Mouse (Mus musculus): ENCODE data around the gene Tsga10.
"Not testable (repeated sequence)": the region's sequence is repeated elsewhere in the genome, so short reads cannot be mapped to it uniquely, and the experiment has no call there.

The Tsga10 gene

GRCm38 (mm10) chr1:37719030-37719723 is 147.1 kb downstream of the Tsga10 start:
- no peak for DNase-seq

GRCm38 (mm10) chr1:37718516-37718915 is 147.7 kb downstream of the Tsga10 start:
- no peak for DNase-seq

- DNase-seq = no peak
Measured at GRCm38 (mm10) chr1:37717415-37718195, 148.6 kb downstream of the Tsga10 start.

GRCm38 (mm10) chr1:37712357-37712737 is 153.9 kb downstream of the Tsga10 start:
- not testable (repeated sequence) for DNase-seq

GRCm38 (mm10) chr1:37711596-37712356 is 154.5 kb downstream of the Tsga10 start:
- no peak for DNase-seq

- no peak for DNase-seq
Measured at GRCm38 (mm10) chr1:37711082-37711481, 155.1 kb downstream of the Tsga10 start.

- DNase-seq = no peak
Measured at GRCm38 (mm10) chr1:37709736-37710135, 156.5 kb downstream of the Tsga10 start.

- no peak for DNase-seq
Measured at GRCm38 (mm10) chr1:37708270-37708955, 157.8 kb downstream of the Tsga10 start.
